Mouse (Mus musculus): ENCODE results near the gene Fam169b.

DNA sequence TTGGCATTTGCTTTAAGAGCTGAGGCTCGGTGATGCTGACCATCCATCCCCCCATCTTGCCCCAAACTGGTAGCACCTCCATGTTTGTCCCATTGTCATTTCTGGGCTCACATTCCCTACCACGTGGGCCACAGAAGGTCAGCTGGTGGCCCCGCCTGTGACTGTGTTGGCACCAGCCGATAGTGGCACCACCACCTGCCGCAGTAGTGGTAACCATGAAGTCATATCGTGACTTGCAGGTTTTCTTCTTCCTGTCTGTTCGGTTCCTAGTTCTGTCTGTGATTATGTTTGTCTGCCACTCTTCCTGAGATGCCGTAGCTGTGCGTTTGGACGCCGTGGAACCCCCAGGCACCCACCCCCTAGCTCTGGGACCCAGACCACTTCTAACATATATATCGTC, 95.3 kb downstream of the Fam169b start:
- TF ChIP-seq CTCF (conservative IDR thresholded peaks at IDR 0.05; ENCODE audit: insufficient read depth, insufficient read length, low read depth, low read length) = no peak
- TF ChIP-seq POLR2A (IDR thresholded peaks at IDR 0.05; ENCODE audit: low read depth, low read length) = no peak
